Mouse (Mus musculus) myocyte (in vitro differentiated cells): ENCODE data around the gene Churc1.
"Not testable (repeated sequence)": the region's sequence is repeated elsewhere in the genome, so short reads cannot be mapped to it uniquely, and the experiment has no call there.

ENCODE experiments used
- CEBPB ChIP-seq: IDR thresholded peaks from 2 replicates; pipeline ENCODE4 v1.6.1; 2011; ENCODE audit warnings: mild to moderate bottlenecking, moderate library complexity; ENCODE audit not compliant: poor library complexity, insufficient read depth, severe bottlenecking
- E2F4 ChIP-seq: IDR thresholded peaks from one replicate; pipeline ENCODE4 v1.6.1; 2011; ENCODE audit warnings: mild to moderate bottlenecking, control low read depth, moderate library complexity; ENCODE audit not compliant: insufficient read depth
- MAX ChIP-seq: IDR thresholded peaks from one replicate; pipeline ENCODE4 v1.6.1; 2011; ENCODE audit warnings: low read depth, mild to moderate bottlenecking, control low read depth
- MYOD1 ChIP-seq, 3 experiments: IDR thresholded peaks; one replicate each; pipeline ENCODE4 v1.6.1; 2011; ENCODE audit warnings: control low read depth in 2 of 3, low read depth in 2 of 3, mild to moderate bottlenecking in 2 of 3, moderate library complexity in 1 of 3; ENCODE audit not compliant: insufficient read length in 2 of 3, control insufficient read depth in 1 of 3
- MYOG ChIP-seq, 3 experiments: IDR thresholded peaks; one replicate each; pipeline ENCODE4 v1.6.1; 2011; ENCODE audit warnings: control low read depth in 2 of 3, low read depth in 2 of 3, mild to moderate bottlenecking in 2 of 3; ENCODE audit not compliant: insufficient read length in 2 of 3, control insufficient read depth in 1 of 3, insufficient read depth in 1 of 3
- POLR2A ChIP-seq: IDR thresholded peaks from one replicate; pipeline ENCODE4 v1.6.1; 2011; ENCODE audit warnings: low read depth, mild to moderate bottlenecking, control low read depth, moderate library complexity; ENCODE audit not compliant: insufficient read length
- POLR2AphosphoS2 ChIP-seq: IDR thresholded peaks from one replicate; pipeline ENCODE4 v1.6.1; 2011; ENCODE audit warnings: low read depth, control low read depth; ENCODE audit not compliant: insufficient read length
- REST ChIP-seq: IDR thresholded peaks from one replicate; pipeline ENCODE4 v1.6.1; 2011; ENCODE audit warnings: mild to moderate bottlenecking, control low read depth, moderate library complexity; ENCODE audit not compliant: insufficient read depth, insufficient read length
- SRF ChIP-seq: IDR thresholded peaks from one replicate; pipeline ENCODE4 v1.6.1; 2011; ENCODE audit warnings: low read depth; ENCODE audit not compliant: control insufficient read depth, insufficient read length
- TCF12 ChIP-seq: IDR thresholded peaks from one replicate; pipeline ENCODE4 v1.6.1; 2011; ENCODE audit warnings: mild to moderate bottlenecking, control low read depth; ENCODE audit not compliant: poor library complexity, insufficient read depth, severe bottlenecking
- TCF3 ChIP-seq: IDR thresholded peaks from one replicate; pipeline ENCODE4 v1.6.1; 2011; ENCODE audit warnings: low read depth, control low read depth; ENCODE audit not compliant: insufficient read length
- USF1 ChIP-seq: IDR thresholded peaks from one replicate; pipeline ENCODE4 v1.6.1; 2011; ENCODE audit warnings: low read depth, mild to moderate bottlenecking, control low read depth, moderate library complexity

GRCm38 (mm10) chr12:76792540-76792939, 27.2 kb downstream of the Churc1 start:
- not testable (repeated sequence) for TF ChIP-seq MYOG (IDR thresholded peaks at IDR 0.05; ENCODE audit: control insufficient read depth in 1 of 3, insufficient read depth in 1 of 3, insufficient read length in 2 of 3, low read depth in 2 of 3); POLR2AphosphoS2; POLR2A; TCF12; TCF3; USF1; CEBPB; MAX; SRF; E2F4; MYOD1 (IDR thresholded peaks at IDR 0.05; ENCODE audit: control insufficient read depth in 1 of 3, insufficient read length in 2 of 3, low read depth in 2 of 3); REST
